Mouse (Mus musculus): ENCODE measurements around the gene Krt71. TPM values are rescaled to one million over a fixed set of nuclear protein-coding genes. Genes with fewer than 3 reads are reported as not detected.

The Krt71 gene
- polyA plus RNA-seq, 2 experiments: 0.03 TPM; not detected in 1

- Histone ChIP-seq H3K4me3 (replicated peaks; ENCODE audit: low read length) (no peak overlapping the region), H3K27me3 (ENCODE audit: control insufficient read depth, insufficient read depth, low read length) (no peaks in the 10 kb centered on the region), H3K36me3 (ENCODE audit: control insufficient read depth, insufficient read depth, low read length) (no peaks in the 10 kb centered on the region), H3K9me3 (ENCODE audit: control insufficient read depth, low read length) (no peaks in the 10 kb centered on the region), H3K4me1 (ENCODE audit: control insufficient read depth, insufficient read depth, low read length) (no peaks in the 10 kb centered on the region), H3K4me2 (replicated peaks; ENCODE audit: low read depth, low read length, severe bottlenecking) (no peak overlapping the region), H3K27ac (replicated peaks; ENCODE audit: low read depth, low read length) (no peak overlapping the region), H3K9ac (ENCODE audit: low read depth, low read length, severe bottlenecking) (no peak overlapping the region)
- 61% methylated on average over 4 of the region's 4 CpGs for WGBS
- no peak for TF ChIP-seq POLR2A (IDR thresholded peaks at IDR 0.05; ENCODE audit: borderline replicate concordance, extremely low read depth, insufficient read depth, insufficient read length)
- ATAC-seq (ENCODE audit: low FRiP score, low read depth): no peak
- DNase-seq (ENCODE audit: low spot score): no peak
Observed at GRCm38 (mm10) chr15:101704066-101704465, 38.8 kb downstream of the Krt71 start.

- no peaks in the 10 kb centered on the region for H3K36me3 ChIP-seq (ENCODE audit: control insufficient read depth, insufficient read depth, low read length)
- no peak overlapping the region for H3K4me2 ChIP-seq (replicated peaks; ENCODE audit: low read depth, low read length, severe bottlenecking)
- H3K4me3 ChIP-seq (replicated peaks; ENCODE audit: low read length): no peak overlapping the region
- no peaks in the 10 kb centered on the region for H3K9me3 ChIP-seq (ENCODE audit: control insufficient read depth, low read length)
- DNase-seq (ENCODE audit: low spot score) (no peak), ATAC-seq (ENCODE audit: low FRiP score, low read depth) (no peak)
- WGBS: 51% methylated on average over 2 of the region's 2 CpGs
- H3K27me3 ChIP-seq (ENCODE audit: control insufficient read depth, insufficient read depth, low read length): no peaks in the 10 kb centered on the region
- no peak for TF ChIP-seq POLR2A (IDR thresholded peaks at IDR 0.05; ENCODE audit: borderline replicate concordance, extremely low read depth, insufficient read depth, insufficient read length)
- no peak overlapping the region for H3K9ac ChIP-seq (ENCODE audit: low read depth, low read length, severe bottlenecking)
- H3K27ac ChIP-seq (replicated peaks; ENCODE audit: low read depth, low read length): no peak overlapping the region
- H3K4me1 ChIP-seq (ENCODE audit: control insufficient read depth, insufficient read depth, low read length): no peaks in the 10 kb centered on the region
Observed at GRCm38 (mm10) chr15:101702380-101702779, 40.5 kb downstream of the Krt71 start.

- Histone ChIP-seq H3K27me3 (ENCODE audit: control insufficient read depth, insufficient read depth, low read length) (no peaks in the 10 kb centered on the region), H3K4me1 (ENCODE audit: control insufficient read depth, insufficient read depth, low read length) (no peaks in the 10 kb centered on the region), H3K4me3 (replicated peaks; ENCODE audit: low read length) (no peak overlapping the region), H3K9me3 (ENCODE audit: control insufficient read depth, low read length) (no peaks in the 10 kb centered on the region), H3K9ac (ENCODE audit: low read depth, low read length, severe bottlenecking) (no peak overlapping the region), H3K4me2 (replicated peaks; ENCODE audit: low read depth, low read length, severe bottlenecking) (no peak overlapping the region), H3K36me3 (ENCODE audit: control insufficient read depth, insufficient read depth, low read length) (no peaks in the 10 kb centered on the region), H3K27ac (replicated peaks; ENCODE audit: low read depth, low read length) (no peak overlapping the region)
- DNase-seq (ENCODE audit: low spot score): no peak
- no peak for ATAC-seq (ENCODE audit: low FRiP score, low read depth)
- TF ChIP-seq POLR2A (IDR thresholded peaks at IDR 0.05; ENCODE audit: borderline replicate concordance, extremely low read depth, insufficient read depth, insufficient read length): no peak
- 71% methylated on average over 8 of the region's 8 CpGs for WGBS
Observed at GRCm38 (mm10) chr15:101699866-101700265, 43.0 kb downstream of the Krt71 start.

DNA sequence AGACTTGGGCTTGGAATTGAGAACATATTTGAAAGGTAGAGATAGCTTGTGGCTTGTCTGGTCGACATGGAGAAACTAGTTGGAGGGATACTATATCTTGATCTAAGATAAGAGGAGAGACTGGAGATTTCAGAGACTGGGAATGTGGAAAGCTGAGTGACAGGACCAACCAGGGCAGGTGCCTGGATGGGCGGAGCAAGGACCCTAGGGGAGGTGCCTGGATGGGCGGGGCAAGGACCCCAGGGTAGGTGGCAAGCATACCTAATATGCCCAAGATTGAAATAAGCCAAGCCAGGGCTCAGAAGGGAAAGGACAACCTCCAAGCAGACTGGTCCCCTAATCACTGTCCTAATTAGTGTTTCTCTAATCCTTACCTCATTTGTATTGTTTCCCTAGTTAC, 43.7 kb downstream of the Krt71 start:
- Histone ChIP-seq H3K4me1 (ENCODE audit: control insufficient read depth, insufficient read depth, low read length) (no peaks in the 10 kb centered on the region), H3K9ac (ENCODE audit: low read depth, low read length, severe bottlenecking) (no peak overlapping the region), H3K27ac (replicated peaks; ENCODE audit: low read depth, low read length) (no peak overlapping the region), H3K27me3 (ENCODE audit: control insufficient read depth, insufficient read depth, low read length) (no peaks in the 10 kb centered on the region), H3K36me3 (ENCODE audit: control insufficient read depth, insufficient read depth, low read length) (no peaks in the 10 kb centered on the region), H3K9me3 (ENCODE audit: control insufficient read depth, low read length) (no peaks in the 10 kb centered on the region), H3K4me3 (replicated peaks; ENCODE audit: low read length) (no peak overlapping the region), H3K4me2 (replicated peaks; ENCODE audit: low read depth, low read length, severe bottlenecking) (no peak overlapping the region)
- WGBS: 64% methylated on average over 3 of the region's 3 CpGs
- TF ChIP-seq POLR2A (IDR thresholded peaks at IDR 0.05; ENCODE audit: borderline replicate concordance, extremely low read depth, insufficient read depth, insufficient read length): no peak
- ATAC-seq (ENCODE audit: low FRiP score, low read depth) (no peak), DNase-seq (ENCODE audit: low spot score) (no peak)

- DNase-seq (ENCODE audit: low spot score) (no peak), ATAC-seq (ENCODE audit: low FRiP score, low read depth) (no peak)
- no peaks in the 10 kb centered on the region for H3K4me1 ChIP-seq (ENCODE audit: control insufficient read depth, insufficient read depth, low read length)
- no peak overlapping the region for H3K4me3 ChIP-seq (replicated peaks; ENCODE audit: low read length)
- H3K27ac ChIP-seq (replicated peaks; ENCODE audit: low read depth, low read length): no peak overlapping the region
- 71% methylated on average over 8 of the region's 8 CpGs for WGBS
- H3K4me2 ChIP-seq (replicated peaks; ENCODE audit: low read depth, low read length, severe bottlenecking): no peak overlapping the region
- no peak overlapping the region for H3K9ac ChIP-seq (ENCODE audit: low read depth, low read length, severe bottlenecking)
- H3K27me3 ChIP-seq (ENCODE audit: control insufficient read depth, insufficient read depth, low read length): no peaks in the 10 kb centered on the region
- H3K36me3 ChIP-seq (ENCODE audit: control insufficient read depth, insufficient read depth, low read length): no peaks in the 10 kb centered on the region
- TF ChIP-seq POLR2A (IDR thresholded peaks at IDR 0.05; ENCODE audit: borderline replicate concordance, extremely low read depth, insufficient read depth, insufficient read length): no peak
- no peaks in the 10 kb centered on the region for H3K9me3 ChIP-seq (ENCODE audit: control insufficient read depth, low read length)
Observed at GRCm38 (mm10) chr15:101697326-101698188, 45.4 kb downstream of the Krt71 start.
